Mouse (Mus musculus) C2C12 (cell line): ENCODE data around the gene Dlx1. TPM values are rescaled to one million over a fixed set of nuclear protein-coding genes. Genes with fewer than 3 reads are reported as not detected.
A peak's percentile ranks its signal among the peaks of the same experiment; 100 is the strongest.

ENCODE experiments used
- H3K27me3 ChIP-seq: one replicate; pipeline ENCODE4 v1.6.1; 2011; ENCODE audit not compliant: control insufficient read depth, insufficient read depth, insufficient read length
- H3K36me3 ChIP-seq: one replicate; pipeline ENCODE4 v1.6.1; 2011; ENCODE audit not compliant: control insufficient read depth, insufficient read depth
- H3K4me3 ChIP-seq: one replicate; pipeline ENCODE4 v1.5.1; 2011; ENCODE audit warnings: mild to moderate bottlenecking, control low read depth; ENCODE audit not compliant: poor library complexity, insufficient read depth, severe bottlenecking
- H3K79me2 ChIP-seq: one replicate; pipeline ENCODE4 v1.6.1; 2011; ENCODE audit not compliant: control insufficient read depth, insufficient read depth
- H3K79me3 ChIP-seq: one replicate; pipeline ENCODE4 v1.6.1; 2011; ENCODE audit warnings: low read depth, control low read depth
- H3ac ChIP-seq: one replicate; pipeline ENCODE3; 2011; ENCODE audit warnings: low read depth; ENCODE audit not compliant: control insufficient read depth, insufficient read length
- CEBPB ChIP-seq: IDR thresholded peaks from one replicate; pipeline ENCODE4 v1.6.1; 2011; ENCODE audit warnings: low read depth, mild to moderate bottlenecking, control low read depth, moderate library complexity
- CTCF ChIP-seq: IDR thresholded peaks from one replicate; pipeline ENCODE4 v1.5.1; 2011; ENCODE audit not compliant: control insufficient read depth, insufficient read depth, insufficient read length
- FOSL1 ChIP-seq: IDR thresholded peaks from one replicate; pipeline ENCODE4 v1.8.0; 2011; ENCODE audit warnings: mild to moderate bottlenecking, low read length; ENCODE audit not compliant: poor library complexity, insufficient read depth, severe bottlenecking
- MAX ChIP-seq: IDR thresholded peaks from one replicate; pipeline ENCODE4 v1.6.1; 2011; ENCODE audit warnings: mild to moderate bottlenecking, control low read depth
- MYOD1 ChIP-seq: IDR thresholded peaks from one replicate; pipeline ENCODE4 v1.6.1; 2011; ENCODE audit warnings: low read depth; ENCODE audit not compliant: control insufficient read depth, insufficient read length
- MYOG ChIP-seq: IDR thresholded peaks from one replicate; pipeline ENCODE4 v1.6.1; 2011; ENCODE audit not compliant: control insufficient read depth, insufficient read length; ENCODE audit errors: extremely low read depth
- USF1 ChIP-seq: IDR thresholded peaks from one replicate; pipeline ENCODE4 v1.6.1; 2011; ENCODE audit warnings: low read depth, mild to moderate bottlenecking, control low read depth, moderate library complexity
- polyA plus RNA-seq: library from polyadenylated mRNA; unstranded; fragments of >200 nt; fragmentation: generic; extraction: Trizol; gene quantifications from one replicate; pipeline ENCODE4 v1.2.1, GENCODE M21; 2012; ENCODE audit warnings: missing spikeins

Dlx1 gene
- polyA plus RNA-seq, 1 experiment, result 4.9 TPM

- peak overlapping the region; percentile 77 for H3ac ChIP-seq
- peaks cover 7% of the 10 kb centered on the region for H3K36me3 ChIP-seq
- peaks cover 29% of the 10 kb centered on the region for H3K79me2 ChIP-seq
- H3K79me3 ChIP-seq, result peaks cover 8% of the 10 kb centered on the region
- peak overlapping the region; percentile 60 for H3K4me3 ChIP-seq
- TF ChIP-seq MAX, result no peak
- no peak for TF ChIP-seq CTCF
- TF ChIP-seq MYOD1, result no peak
- no peak for TF ChIP-seq USF1
- TF ChIP-seq FOSL1, result no peak
- no peak for TF ChIP-seq CEBPB
- no peak for TF ChIP-seq MYOG
- H3K27me3 ChIP-seq, result no peaks in the 10 kb centered on the region
These were observed 16.0 kb downstream of the Dlx1 start for GRCm38 (mm10) chr2:71543948-71544347.

- peak overlapping the region; percentile 60 for H3K4me3 ChIP-seq
- peak overlapping the region; percentile 82 for H3ac ChIP-seq
- peaks cover 29% of the 10 kb centered on the region for H3K79me2 ChIP-seq
- H3K36me3 ChIP-seq, result peaks cover 7% of the 10 kb centered on the region
- peaks cover 8% of the 10 kb centered on the region for H3K79me3 ChIP-seq
- no peak for TF ChIP-seq MAX
- TF ChIP-seq MYOD1, result no peak
- no peak for TF ChIP-seq CTCF
- H3K27me3 ChIP-seq, result no peaks in the 10 kb centered on the region
These were observed 16.7 kb downstream of the Dlx1 start for GRCm38 (mm10) chr2:71544391-71545285.

GRCm38 (mm10) chr2:71545401-71545881, 17.5 kb downstream of the Dlx1 start:
- Histone ChIP-seq H3ac (peak overlapping the region; percentile 82), H3K79me2 (peaks cover 29% of the 10 kb centered on the region), H3K79me3 (peaks cover 8% of the 10 kb centered on the region), H3K27me3 (no peaks in the 10 kb centered on the region), H3K4me3 (peak overlapping the region; percentile 60), H3K36me3 (peaks cover 7% of the 10 kb centered on the region)
- no peak for TF ChIP-seq CEBPB

- Histone ChIP-seq H3K36me3 (peaks cover 7% of the 10 kb centered on the region), H3ac (peak overlapping the region; percentile 82), H3K79me2 (peaks cover 29% of the 10 kb centered on the region), H3K4me3 (peak overlapping the region; percentile 60), H3K27me3 (no peaks in the 10 kb centered on the region), H3K79me3 (peaks cover 8% of the 10 kb centered on the region)
- TF ChIP-seq MAX (no peak), FOSL1 (no peak), MYOG (no peak), USF1 (no peak), CTCF (no peak), CEBPB (no peak), MYOD1 (no peak)
These were observed 18.1 kb downstream of the Dlx1 start for GRCm38 (mm10) chr2:71545882-71546639.

GRCm38 (mm10) chr2:71546640-71547071, 18.7 kb downstream of the Dlx1 start, which contains the start of gene Dlx2:
Gene Dlx2, minus strand, starts transcription at chr2:71546754.
- Histone ChIP-seq H3ac (peak within 1 kb of the TSS; percentile 82), H3K4me3 (peak within 1 kb of the TSS; percentile 60), H3K36me3 (peaks cover 7% of the 10 kb centered on the region), H3K79me3 (peaks cover 8% of the 10 kb centered on the region), H3K27me3 (no peaks in the 10 kb centered on the region), H3K79me2 (peaks cover 29% of the 10 kb centered on the region)
- TF ChIP-seq CTCF (no peak), CEBPB (no peak), MAX (peak; percentile 61), USF1 (peak; percentile 93), FOSL1 (no peak)
